Mouse (Mus musculus) CH12.LX (cell line): ENCODE measurements at regions not wholly inside any gene's neighbourhood (a gene's known extent, or its start where the extent isn't known, plus 50 kb on each side); places are given as distances from the start of the nearest gene placed in this dataset.

Experiments used
- DNase-seq: peaks from one replicate; pipeline ENCODE4 v3.0.0-alpha.2; 2013; ENCODE audit errors: extremely low read depth
- H3K27ac ChIP-seq: 2 replicates; pipeline ENCODE4 v1.5.1; 2012; ENCODE audit warnings: low read depth, mild to moderate bottlenecking, control low read depth, moderate library complexity; ENCODE audit not compliant: insufficient read depth
- H3K27me3 ChIP-seq: replicated peaks from 2 replicates; pipeline ENCODE3; 2012; ENCODE audit warnings: inconsistent platforms
- H3K36me3 ChIP-seq, 2 experiments: replicated peaks in 1 of 2; 2 replicates each; pipeline versions ENCODE3 to v1.6.1; 2012; ENCODE audit warnings: inconsistent platforms in 1 of 2, low read length in 1 of 2, mild to moderate bottlenecking in 1 of 2, mixed read lengths in 1 of 2, moderate library complexity in 1 of 2; ENCODE audit not compliant: control insufficient read depth in 1 of 2, insufficient read depth in 1 of 2
- H3K4me1 ChIP-seq, 2 experiments: 2 replicates each; pipeline ENCODE4 v1.6.1; 2012; ENCODE audit warnings: inconsistent platforms in 1 of 2, moderate library complexity in 1 of 2; ENCODE audit not compliant: insufficient read depth in 2 of 2, control insufficient read depth in 1 of 2
- H3K4me2 ChIP-seq: 2 replicates; pipeline ENCODE4 v1.6.1; 2012; ENCODE audit warnings: low read depth, mild to moderate bottlenecking, control low read depth; ENCODE audit not compliant: poor library complexity, insufficient read depth, severe bottlenecking
- H3K4me3 ChIP-seq, 3 experiments: fragments of 150-350 bp in 1 of 3; sonication (generic) in 1 of 3; replicated peaks in 1 of 3; 2 replicates each; pipeline versions ENCODE3 to v1.5.1; 2011 to 2012; ENCODE audit warnings: low read depth in 2 of 3, low read length in 2 of 3, mild to moderate bottlenecking in 2 of 3, moderate library complexity in 2 of 3, control low read depth in 1 of 3, improper control_type of control experiment in 1 of 3, inconsistent platforms in 1 of 3, mixed read lengths in 1 of 3; ENCODE audit not compliant: poor library complexity in 1 of 3
- H3K79me2 ChIP-seq: replicated peaks from 2 replicates; pipeline ENCODE4 v1.6.1; 2012; ENCODE audit warnings: mild to moderate bottlenecking, moderate library complexity; ENCODE audit not compliant: control insufficient read depth, poor library complexity, insufficient read depth, severe bottlenecking; ENCODE audit errors: extremely low read depth
- H3K9ac ChIP-seq: 2 replicates; pipeline ENCODE4 v1.6.1; 2012; ENCODE audit warnings: low read depth, mild to moderate bottlenecking, control low read depth, moderate library complexity; ENCODE audit not compliant: insufficient read depth
- H3K9me3 ChIP-seq: replicated peaks from 2 replicates; pipeline ENCODE3; 2012; ENCODE audit warnings: low read length, inconsistent platforms, mixed read lengths
- BHLHE40 ChIP-seq: IDR thresholded peaks from 2 replicates; pipeline ENCODE4 v1.6.1; 2011; ENCODE audit warnings: mild to moderate bottlenecking, low read depth, low read length, improper control_type of control experiment
- CTCF ChIP-seq, 2 experiments: IDR thresholded peaks in 1 of 2; conservative IDR thresholded peaks in 1 of 2; 2 replicates each; pipeline ENCODE4 v1.5.1; 2011 to 2012; ENCODE audit warnings: low read depth in 2 of 2, low read length in 2 of 2, improper control_type of control experiment in 1 of 2, inconsistent platforms in 1 of 2, mild to moderate bottlenecking in 1 of 2, moderate library complexity in 1 of 2
- ELF1 ChIP-seq: IDR thresholded peaks from 2 replicates; pipeline ENCODE4 v1.6.1; 2014; ENCODE audit warnings: low read depth, mild to moderate bottlenecking, inconsistent platforms, low read length, improper control_type of control experiment
- EP300 ChIP-seq: IDR thresholded peaks from 2 replicates; pipeline ENCODE4 v1.6.1; 2011; ENCODE audit warnings: low read length, improper control_type of control experiment
- ETS1 ChIP-seq: conservative IDR thresholded peaks from 2 replicates; pipeline ENCODE4 v1.6.1; 2012; ENCODE audit warnings: low read depth, mild to moderate bottlenecking, inconsistent platforms, low read length, improper control_type of control experiment, moderate library complexity
- HCFC1 ChIP-seq: IDR thresholded peaks from 2 replicates; pipeline ENCODE4 v1.6.1; 2012; ENCODE audit warnings: low read depth, mild to moderate bottlenecking, inconsistent platforms, low read length, improper control_type of control experiment
- IRF4 ChIP-seq: IDR thresholded peaks from 2 replicates; pipeline ENCODE4 v1.6.1; 2014; ENCODE audit warnings: low read depth, mild to moderate bottlenecking, inconsistent platforms, low read length, improper control_type of control experiment
- JUN ChIP-seq: IDR thresholded peaks from 2 replicates; pipeline ENCODE4 v1.6.1; 2011; ENCODE audit warnings: low read depth, mild to moderate bottlenecking, low read length, improper control_type of control experiment, moderate library complexity; ENCODE audit not compliant: insufficient read depth
- JUND ChIP-seq: conservative IDR thresholded peaks from 2 replicates; pipeline ENCODE4 v1.6.1; 2011; ENCODE audit warnings: low read depth, low read length, improper control_type of control experiment
- KAT2A ChIP-seq: IDR thresholded peaks from 2 replicates; pipeline ENCODE4 v1.6.1; 2012; ENCODE audit warnings: low read length, improper control_type of control experiment, inconsistent platforms; ENCODE audit not compliant: insufficient replicate concordance
- MAFK ChIP-seq: IDR thresholded peaks from 2 replicates; pipeline ENCODE4 v1.6.1; 2011; ENCODE audit warnings: low read length, improper control_type of control experiment; ENCODE audit not compliant: insufficient replicate concordance
- MAX ChIP-seq: IDR thresholded peaks from 2 replicates; pipeline ENCODE4 v1.6.1; 2011; ENCODE audit warnings: low read length, improper control_type of control experiment
- PAX5 ChIP-seq: IDR thresholded peaks from 2 replicates; pipeline ENCODE4 v1.6.1; 2012; ENCODE audit warnings: low read length, inconsistent platforms, mixed read lengths
- POLR2A ChIP-seq: IDR thresholded peaks from 2 replicates; pipeline ENCODE4 v1.6.1; 2011; ENCODE audit warnings: low read depth, mild to moderate bottlenecking, improper control_type of control experiment, low read length
- POLR2AphosphoS2 ChIP-seq: IDR thresholded peaks from 2 replicates; pipeline ENCODE4 v1.6.1; 2011; ENCODE audit warnings: low read depth, low read length, improper control_type of control experiment
- RCOR1 ChIP-seq: conservative IDR thresholded peaks from 2 replicates; pipeline ENCODE4 v1.6.1; 2012; ENCODE audit warnings: low read depth, mild to moderate bottlenecking, inconsistent platforms, low read length, improper control_type of control experiment
- SMC3 ChIP-seq: IDR thresholded peaks from 2 replicates; pipeline ENCODE4 v1.6.1; 2011; ENCODE audit warnings: low read depth, low read length, improper control_type of control experiment
- TBP ChIP-seq: conservative IDR thresholded peaks from 2 replicates; pipeline ENCODE4 v1.6.1; 2011; ENCODE audit warnings: low read depth, low read length, improper control_type of control experiment
- TCF12 ChIP-seq: IDR thresholded peaks from 2 replicates; pipeline ENCODE4 v1.6.1; 2014; ENCODE audit warnings: low read depth, mild to moderate bottlenecking, inconsistent platforms, low read length, improper control_type of control experiment
- UBTF ChIP-seq: IDR thresholded peaks from 2 replicates; pipeline ENCODE4 v1.6.1; 2012; ENCODE audit warnings: low read depth, mild to moderate bottlenecking, inconsistent platforms, low read length, improper control_type of control experiment, moderate library complexity
- ZC3H11A ChIP-seq: IDR thresholded peaks from 2 replicates; pipeline ENCODE4 v1.6.1; 2012; ENCODE audit warnings: low read depth, mild to moderate bottlenecking, inconsistent platforms, low read length, improper control_type of control experiment
- ZKSCAN1 ChIP-seq: IDR thresholded peaks from 2 replicates; pipeline ENCODE4 v1.6.1; 2012; ENCODE audit warnings: low read depth, inconsistent platforms, low read length, improper control_type of control experiment, borderline replicate concordance
- ZMIZ1 ChIP-seq: IDR thresholded peaks from 2 replicates; pipeline ENCODE4 v1.6.1; 2012; ENCODE audit warnings: low read depth, mild to moderate bottlenecking, inconsistent platforms, low read length, improper control_type of control experiment
- dilution Hi-C: fragments of 300-500 bp; cut with MboI; formaldehyde crosslinking; loops from 2 replicates; pipeline ENCODE4 v1.14.3; 2020; ENCODE audit warnings: low sequenced_read_pairs; ENCODE audit not compliant: extremely low pct_unique_long_range_greater_than_20kb, extremely low pct_ligation_motif_present
- in situ Hi-C: fragments of 300-500 bp; cut with MboI; formaldehyde crosslinking; loops from 3 replicates; pipeline ENCODE4 v1.14.3; 2019; ENCODE audit warnings: low sequenced_read_pairs, low pct_ligation_motif_present, low pct_unique_long_range_greater_than_20kb, mixed read lengths

DNA sequence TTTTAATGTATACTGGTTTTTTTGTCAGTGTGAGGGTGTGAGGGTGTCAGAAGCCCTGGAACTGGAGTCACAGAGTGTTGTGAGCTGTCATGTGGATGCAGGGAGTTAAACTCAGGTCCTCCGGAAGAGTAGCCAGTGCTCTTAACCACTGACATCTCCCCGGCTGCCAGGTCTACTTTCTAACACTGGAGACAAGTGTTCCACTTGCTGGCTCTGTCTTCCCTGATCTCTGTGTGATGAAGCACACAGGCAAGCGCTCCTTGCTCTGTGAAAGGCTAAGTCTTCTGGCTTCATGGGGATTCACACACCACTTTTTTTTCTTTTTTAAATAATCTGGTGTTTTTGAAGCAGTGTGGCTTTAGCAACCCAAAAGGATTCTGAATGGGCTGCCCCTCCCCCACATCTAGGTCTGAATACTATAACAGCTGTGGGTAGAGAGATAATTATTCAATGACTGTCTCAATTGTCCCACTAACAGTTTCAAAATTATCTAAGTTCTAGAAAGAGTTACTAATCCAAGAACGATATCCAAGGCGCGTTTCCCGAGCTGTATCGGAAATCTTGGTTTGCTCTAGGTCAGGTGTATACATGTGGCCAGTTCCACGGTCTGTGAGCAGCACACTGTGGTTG is 208.4 kb upstream of the Smim15 start:
- in situ Hi-C loops, result no loop called here
- no peaks in the 10 kb centered on the region for H3K36me3 ChIP-seq
- DNase-seq, result no peak
- no peaks in the 10 kb centered on the region for H3K27me3 ChIP-seq
- no peak overlapping the region for H3K4me2 ChIP-seq
- H3K4me3 ChIP-seq, result no peak overlapping the region
- H3K79me2 ChIP-seq, result 0 out of 2 replicates have a peak, but pooled peaks cover 4% of the 10 kb centered on the region
- TF ChIP-seq TCF12, result no peak
- TF ChIP-seq POLR2A, result no peak
- no peak for TF ChIP-seq HCFC1
- no peak for TF ChIP-seq POLR2AphosphoS2
- TF ChIP-seq CTCF (conservative IDR thresholded peaks at IDR 0.05 in 1 of 2, IDR thresholded peaks at IDR 0.05 in 1 of 2; ENCODE audit: low read depth in 2 of 2, low read length in 2 of 2), result no peak
- no peak for TF ChIP-seq ZMIZ1
- no peaks in the 10 kb centered on the region for H3K9me3 ChIP-seq
- no peak overlapping the region for H3K27ac ChIP-seq
- dilution Hi-C loops, result no loop called here
- peaks cover 15 to 24% of the 10 kb centered on the region in 2 experiments for H3K4me1 ChIP-seq
- no peak overlapping the region for H3K9ac ChIP-seq

DNA sequence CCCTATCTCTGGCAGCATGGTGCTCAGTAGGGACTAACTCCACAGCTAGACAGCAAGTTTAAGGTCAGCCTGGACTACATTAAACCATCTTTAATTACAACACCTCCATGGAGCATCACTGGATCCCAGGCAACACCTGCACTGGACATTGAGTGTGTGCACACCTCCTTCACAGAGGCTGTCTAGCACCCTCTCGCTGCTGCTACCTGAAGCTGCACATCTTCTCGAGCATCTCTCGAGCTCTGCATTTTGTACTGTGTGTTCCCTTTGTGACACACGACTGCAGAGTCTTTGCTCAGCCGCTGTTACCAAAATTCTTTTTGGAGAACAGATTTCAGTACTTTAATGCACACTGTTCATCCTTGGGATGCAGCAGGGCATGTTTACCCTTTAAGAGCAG is 212.2 kb upstream of the Smim15 start:
- no peak for TF ChIP-seq CTCF (conservative IDR thresholded peaks at IDR 0.05 in 1 of 2, IDR thresholded peaks at IDR 0.05 in 1 of 2; ENCODE audit: low read depth in 2 of 2, low read length in 2 of 2)
- no peak for TF ChIP-seq UBTF
- TF ChIP-seq PAX5, result no peak
- TF ChIP-seq, all 38 proteins: peak for 0
- dilution Hi-C loops, result no loop called here
- Histone ChIP-seq H3K27ac (no peak overlapping the region), H3K4me3 (no peak overlapping the region), H3K27me3 (no peaks in the 10 kb centered on the region), H3K9me3 (no peaks in the 10 kb centered on the region), H3K79me2 (0 out of 2 replicates have a peak, but pooled peaks cover 6% of the 10 kb centered on the region), H3K36me3 (no peaks in the 10 kb centered on the region), H3K4me2 (no peak overlapping the region), H3K4me1 (peaks cover 3 to 15% of the 10 kb centered on the region in 2 experiments; a peak in 3 of 4 replicates), H3K9ac (no peak overlapping the region)
- no peak for DNase-seq
- in situ Hi-C loops, result no loop called here

DNA sequence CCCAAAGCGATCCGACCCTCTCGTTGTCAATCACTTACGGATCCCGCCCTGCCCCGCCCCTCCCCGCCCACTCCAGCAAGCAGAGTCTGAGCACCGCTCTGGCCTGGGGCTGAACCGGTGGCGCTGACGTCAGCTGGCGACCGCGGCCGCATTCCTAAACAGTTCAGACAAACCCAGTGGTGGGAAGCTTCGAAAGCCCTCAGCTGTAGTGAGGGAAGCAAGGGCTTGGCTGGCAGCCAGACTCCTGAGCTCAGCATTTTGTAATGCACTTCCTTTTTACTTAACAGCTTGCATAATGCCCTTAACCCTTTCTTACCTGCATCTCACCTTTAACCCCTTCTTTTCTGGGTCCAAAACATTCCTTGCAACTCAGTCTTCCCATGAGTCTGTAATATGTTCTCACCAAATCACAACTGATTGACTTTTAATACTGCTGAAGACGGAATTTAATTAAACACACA is 213.0 kb upstream of the Smim15 start:
- Histone ChIP-seq H3K9me3 (no peaks in the 10 kb centered on the region), H3K9ac (no peak overlapping the region), H3K36me3 (no peaks in the 10 kb centered on the region), H3K4me2 (peak overlapping the region; percentile 58), H3K4me1 (peaks cover 3 to 14% of the 10 kb centered on the region in 2 experiments; a peak in 3 of 4 replicates), H3K79me2 (0 out of 2 replicates have a peak, but pooled peaks cover 2% of the 10 kb centered on the region), H3K27me3 (no peaks in the 10 kb centered on the region), H3K27ac (no peak overlapping the region), H3K4me3 (no peak overlapping the region)
- in situ Hi-C loops (no loop called here), dilution Hi-C loops (no loop called here)
- peak; percentile 83 for DNase-seq
- TF ChIP-seq POLR2A (no peak), MAFK (peak; percentile 97), MAX (no peak), ZKSCAN1 (no peak), EP300 (0 out of 2 replicates have a peak, but pooled peaks have one; percentile 51), CTCF (conservative IDR thresholded peaks at IDR 0.05 in 1 of 2, IDR thresholded peaks at IDR 0.05 in 1 of 2; ENCODE audit: low read depth in 2 of 2, low read length in 2 of 2) (no peak), ZC3H11A (no peak), KAT2A (no peak), UBTF (no peak), TCF12 (0 out of 2 replicates have a peak, but pooled peaks have one; percentile 27), JUN (0 out of 2 replicates have a peak, but pooled peaks have one; percentile 19), TBP (no peak), SMC3 (0 out of 2 replicates have a peak, but pooled peaks have one; percentile 5), BHLHE40 (peak; percentile 58; the same call in 1 of the 2 replicates), JUND (no peak), POLR2AphosphoS2 (no peak), ELF1 (peak; percentile 60; the same call in 1 of the 2 replicates), ETS1 (peak; percentile 98), IRF4 (no peak), RCOR1 (no peak), PAX5 (no peak)
